Mouse (Mus musculus) cerebellum, adult 8-10 months (tissue): ENCODE data around the gene Pilra.
"Not testable (repeated sequence)": the region's sequence is repeated elsewhere in the genome, so short reads cannot be mapped to it uniquely, and the experiment has no call there.

Experiments
- DNase-seq: peaks from one replicate; pipeline ENCODE4 v3.0.0; 2022

The Pilra gene

GRCm38 (mm10) chr5:137835966-137836520, at the start of gene Pilra:
Gene Pilra (minus strand): TSS chr5:137836281.
- DNase-seq, result not testable (repeated sequence)

- no peak for DNase-seq
These were observed 47.3 kb upstream of the Pilra start for GRCm38 (mm10) chr5:137883345-137883744.

GRCm38 (mm10) chr5:137882922-137883321, 46.8 kb upstream of the Pilra start:
- DNase-seq, result no peak

- DNase-seq, result no peak
These were observed 41.8 kb upstream of the Pilra start for GRCm38 (mm10) chr5:137877860-137878259.

GRCm38 (mm10) chr5:137875054-137875453, 39.0 kb upstream of the Pilra start:
- no peak for DNase-seq

GRCm38 (mm10) chr5:137872381-137872702, 36.3 kb upstream of the Pilra start:
- not testable (repeated sequence) for DNase-seq

GRCm38 (mm10) chr5:137871644-137872380, 35.7 kb upstream of the Pilra start, which contains the start of gene Pilrb2:
Gene Pilrb2 (minus strand): TSS chr5:137871815.
- not testable (repeated sequence) for DNase-seq

- DNase-seq, result not testable (repeated sequence)
These were observed 32.5 kb upstream of the Pilra start for GRCm38 (mm10) chr5:137868600-137868999.

- DNase-seq, result not testable (repeated sequence)
These were observed 27.9 kb upstream of the Pilra start for GRCm38 (mm10) chr5:137864008-137864407.

- DNase-seq, result not testable (repeated sequence)
These were observed 22.1 kb upstream of the Pilra start, which contains the start of gene Pilrb1 for GRCm38 (mm10) chr5:137857960-137858710. Gene Pilrb1 (minus strand): TSS chr5:137858106.

- not testable (repeated sequence) for DNase-seq
These were observed 20.8 kb upstream of the Pilra start for GRCm38 (mm10) chr5:137856870-137857269.

GRCm38 (mm10) chr5:137854907-137855306, 18.8 kb upstream of the Pilra start:
- not testable (repeated sequence) for DNase-seq

- not testable (repeated sequence) for DNase-seq
These were observed 14.2 kb upstream of the Pilra start for GRCm38 (mm10) chr5:137850313-137850712.

- not testable (repeated sequence) for DNase-seq
These were observed 1.0 kb upstream of the Pilra start for GRCm38 (mm10) chr5:137837110-137837509.

GRCm38 (mm10) chr5:137836611-137837010, 530 bp upstream of the Pilra start:
- no peak for DNase-seq

- DNase-seq, result no peak
These were observed 2.6 kb downstream of the Pilra start for GRCm38 (mm10) chr5:137833500-137833899.

- DNase-seq, result no peak
These were observed 4.6 kb downstream of the Pilra start for GRCm38 (mm10) chr5:137831506-137831905.

GRCm38 (mm10) chr5:137831106-137831505, 5.0 kb downstream of the Pilra start:
- no peak for DNase-seq

GRCm38 (mm10) chr5:137830238-137830637, 5.8 kb downstream of the Pilra start:
- no peak for DNase-seq

- no peak for DNase-seq
These were observed 7.4 kb downstream of the Pilra start for GRCm38 (mm10) chr5:137828694-137829093.

GRCm38 (mm10) chr5:137826421-137826820, 9.7 kb downstream of the Pilra start:
- no peak for DNase-seq

GRCm38 (mm10) chr5:137825971-137826370, 10.1 kb downstream of the Pilra start:
- no peak for DNase-seq

GRCm38 (mm10) chr5:137825030-137825429, 11.1 kb downstream of the Pilra start:
- no peak for DNase-seq
